Mouse (Mus musculus) left cerebral cortex, adult 2 months (tissue): Measurements from ENCODE around the gene Eml1. TPM values are rescaled to one million over a fixed set of nuclear protein-coding genes. Genes with fewer than 3 reads are reported as not detected.

Experiments used
- DNase-seq, 2 experiments: peaks; one replicate each; pipeline ENCODE4 v3.0.0; 2021 to 2022; ENCODE audit warnings: low spot score in 2 of 2, mixed read lengths in 1 of 2; ENCODE audit errors: extremely low spot score in 1 of 2
- H3K27ac ChIP-seq: fragments of 200-600 bp; 2 replicates; pipeline ENCODE4 v1.8.1; 2022
- H3K4me3 ChIP-seq: fragments of 200-600 bp; 2 replicates; pipeline ENCODE4 v1.8.1; 2022
- CTCF ChIP-seq: fragments of 200-600 bp; IDR thresholded peaks from 2 replicates; pipeline ENCODE4 v1.8.1; 2022; ENCODE audit warnings: antibody characterized with exemption, mild to moderate bottlenecking, moderate library complexity
- intact Hi-C: fragments of 180-260 bp; cut with DNase I; formaldehyde crosslinking; loops from one replicate; pipeline ENCODE4 v1.15.1; 2025
- total RNA-seq, 2 experiments: library from RNA; stranded (reverse); gene quantifications; 2 replicates each; pipeline ENCODE4 v1.2.3; 2021

Gene Eml1
- total RNA-seq, 2 experiments from 2014 or later = 65.7 to 68.2 TPM

DNA sequence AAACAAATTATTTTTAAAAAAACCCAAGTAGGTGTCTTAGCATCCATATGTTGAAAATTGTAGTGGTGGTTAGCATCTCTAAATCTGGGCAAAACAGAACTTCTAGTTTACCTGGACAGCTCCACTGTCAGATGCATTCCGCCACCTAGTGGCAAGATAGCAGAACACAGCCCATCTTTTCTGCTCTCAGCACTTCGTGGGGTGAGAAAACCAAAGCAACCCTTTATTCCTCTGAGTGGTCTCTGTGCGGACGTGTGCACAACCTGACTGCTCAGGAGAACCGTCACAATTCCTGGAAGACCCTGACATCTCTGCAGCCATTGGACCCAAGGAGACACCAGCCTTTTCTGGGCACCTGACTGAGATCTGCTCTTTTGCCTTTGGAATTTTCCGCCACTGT is 170.3 kb downstream of the Eml1 start:
- peak; percentile 88 for TF ChIP-seq CTCF
- intact Hi-C loops = no loop called here
- DNase-seq = peak in 1 of 2 experiments; percentile 63
- H3K4me3 ChIP-seq = no peak overlapping the region
- H3K27ac ChIP-seq = no peak overlapping the region

DNA sequence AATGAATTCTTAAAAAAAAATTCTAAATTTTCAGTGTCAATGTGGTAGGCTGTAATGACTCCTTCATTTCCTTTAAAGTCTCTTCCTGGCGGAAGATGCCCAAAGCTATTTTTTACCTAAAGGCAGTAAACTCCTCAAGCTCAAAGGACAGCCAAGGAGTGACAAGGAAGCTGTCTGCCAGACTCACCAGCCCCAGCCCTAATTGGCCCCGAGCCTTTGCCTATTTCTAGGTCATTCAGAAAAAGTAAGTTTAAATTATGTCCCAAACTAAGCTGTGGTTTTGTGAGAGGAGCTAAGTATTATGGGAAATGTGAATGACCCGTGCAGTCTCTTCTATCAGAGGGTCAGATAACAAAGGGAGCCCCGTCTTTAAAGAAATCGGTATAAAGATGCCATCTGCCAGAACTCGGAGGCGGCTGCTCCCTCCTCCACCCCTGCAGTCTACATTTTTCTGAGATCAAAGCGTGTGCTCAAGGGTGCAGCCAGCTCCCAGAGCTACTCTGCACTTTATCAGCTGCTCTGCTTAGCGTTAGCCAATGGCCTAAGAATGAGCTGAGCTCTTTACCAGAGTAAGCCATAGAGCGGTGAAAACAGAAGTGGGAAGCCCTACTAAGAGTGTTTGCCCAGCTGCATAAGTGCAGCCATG is 175.9 kb downstream of the Eml1 start:
- peak overlapping the region; percentile 26; the same call in 1 of the 2 replicates for H3K27ac ChIP-seq

DNA sequence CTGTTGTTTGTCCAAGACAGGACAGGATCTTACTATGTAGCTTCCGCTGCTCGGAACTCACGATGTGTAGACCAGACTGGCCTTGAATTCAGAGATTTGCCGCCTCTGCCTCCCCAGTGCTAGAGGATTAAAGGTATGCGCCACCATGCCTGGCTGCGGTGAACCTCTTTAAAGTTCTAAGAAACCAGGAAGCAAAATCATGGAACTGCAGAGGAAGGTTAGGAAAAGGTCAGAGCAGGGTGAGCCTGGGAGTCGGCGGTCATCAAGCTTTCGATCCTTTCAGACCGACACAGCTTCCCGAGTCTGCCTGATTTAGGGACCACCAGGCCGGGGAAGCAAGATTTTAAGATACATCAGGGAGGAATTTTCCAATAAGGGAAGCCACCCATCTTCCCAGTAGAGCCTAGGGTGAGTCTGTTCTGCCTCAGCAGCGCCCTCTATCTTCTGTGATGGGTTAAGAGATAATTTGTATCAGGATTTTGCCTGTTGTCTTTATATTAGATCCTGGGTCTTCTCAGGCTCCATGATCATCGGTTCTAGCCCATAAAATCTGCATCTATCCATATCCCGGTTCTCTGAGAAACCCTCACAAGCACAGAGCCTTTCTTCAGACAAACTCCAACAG is 176.6 kb downstream of the Eml1 start:
- intact Hi-C loops = no loop called here
- Histone ChIP-seq H3K27ac (no peak overlapping the region; the same call in 1 of the 2 replicates), H3K4me3 (no peak overlapping the region)
- DNase-seq = no peak
- peak; percentile 41 for TF ChIP-seq CTCF

More for the DNA sequence above, 175.9 kb downstream of the Eml1 start:
- no peak for DNase-seq
- no peak overlapping the region for H3K4me3 ChIP-seq
- intact Hi-C loops = no loop called here
- no peak for TF ChIP-seq CTCF

DNA sequence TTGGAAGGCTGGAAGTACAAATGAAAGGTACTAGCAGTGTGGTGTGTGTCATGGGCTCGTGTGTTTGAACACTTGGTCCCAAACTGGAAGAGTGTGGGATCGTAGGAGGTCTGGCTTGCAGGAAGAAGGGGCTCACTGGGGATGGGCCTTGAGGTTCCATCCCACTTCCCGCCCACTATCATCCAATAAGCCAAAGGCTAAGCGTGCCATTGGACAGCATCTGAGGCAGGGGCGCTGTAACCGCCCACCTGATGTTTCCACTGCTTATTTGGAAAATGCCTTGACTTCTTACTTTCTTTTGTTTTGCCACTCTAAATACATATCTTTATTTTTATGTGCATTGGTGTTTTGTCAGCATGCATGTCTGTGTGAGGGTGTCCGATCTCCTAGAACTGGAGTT is 181.0 kb downstream of the Eml1 start:
- no peak for DNase-seq
- no peak for TF ChIP-seq CTCF
- intact Hi-C loops = no loop called here
- Histone ChIP-seq H3K27ac (no peak overlapping the region), H3K4me3 (no peak overlapping the region)

DNA sequence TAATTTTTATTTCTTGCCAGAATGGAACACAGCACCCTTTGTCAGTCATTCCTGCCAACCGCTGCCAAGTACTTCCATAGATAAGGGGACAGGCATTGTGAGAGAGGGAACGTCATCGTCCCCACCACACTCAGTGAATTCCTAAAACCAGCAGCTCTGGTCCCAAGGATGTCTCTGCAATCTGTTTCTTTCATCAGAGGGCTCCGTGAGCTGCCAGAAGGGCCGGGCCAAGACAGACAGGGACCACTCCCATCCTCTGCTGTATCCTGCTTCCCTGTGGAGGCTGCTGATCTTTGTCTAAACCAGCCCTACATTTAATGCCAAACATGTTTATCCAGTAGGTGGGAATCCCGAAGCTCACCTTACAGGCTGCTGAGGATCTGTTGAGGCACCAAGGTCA is 182.3 kb downstream of the Eml1 start:
- no peak for TF ChIP-seq CTCF
- intact Hi-C loops = no loop called here
- no peak for DNase-seq
- H3K27ac ChIP-seq = no peak overlapping the region
- no peak overlapping the region for H3K4me3 ChIP-seq

DNA sequence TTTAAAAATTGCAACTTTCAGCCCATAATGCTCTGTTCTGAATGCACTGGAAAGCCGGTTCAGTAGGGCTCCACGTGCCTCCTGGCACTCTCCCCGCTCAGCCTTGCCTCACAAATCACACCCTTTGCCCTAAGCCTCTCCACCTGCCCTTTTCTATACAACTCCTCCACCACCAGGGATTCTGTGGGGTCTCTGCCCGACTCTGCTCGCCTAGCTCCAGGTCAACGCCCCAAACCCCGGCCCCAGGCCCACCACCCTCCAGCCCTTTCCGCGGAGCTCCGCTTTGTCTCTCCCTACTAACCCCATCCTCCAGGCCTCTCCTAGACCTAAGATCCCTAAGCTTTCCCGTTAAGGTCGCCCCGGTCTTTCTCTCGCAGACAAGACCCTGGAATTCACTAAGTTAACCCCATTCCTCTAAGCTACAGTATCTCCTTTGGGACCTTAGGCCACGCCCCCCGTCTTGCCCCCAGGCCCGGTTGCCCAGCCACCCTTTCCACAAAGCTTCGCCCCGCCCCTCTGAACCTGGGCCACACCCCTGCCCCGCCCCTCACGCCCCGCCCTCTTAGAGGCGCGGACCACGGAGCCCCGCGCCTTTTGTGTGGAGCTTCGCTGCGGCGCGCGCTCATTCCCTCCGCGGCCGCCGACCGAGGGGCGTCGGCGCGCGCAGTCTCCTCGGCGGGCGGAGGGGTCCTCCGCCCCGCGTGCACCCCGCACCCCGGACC is 183.5 kb downstream of the Eml1 start, which contains the start of gene Evl:
Evl (plus strand) TSS at position 601 of the 722 bp plus-strand sequence.
- DNase-seq = peak; percentile 78 to 80
- intact Hi-C loops = loop anchor here (2.0 kb wide), 3 partner anchors 53 to 205 kb away; no protein-coding TSS in a partner anchor
- TF ChIP-seq CTCF = no peak

DNA sequence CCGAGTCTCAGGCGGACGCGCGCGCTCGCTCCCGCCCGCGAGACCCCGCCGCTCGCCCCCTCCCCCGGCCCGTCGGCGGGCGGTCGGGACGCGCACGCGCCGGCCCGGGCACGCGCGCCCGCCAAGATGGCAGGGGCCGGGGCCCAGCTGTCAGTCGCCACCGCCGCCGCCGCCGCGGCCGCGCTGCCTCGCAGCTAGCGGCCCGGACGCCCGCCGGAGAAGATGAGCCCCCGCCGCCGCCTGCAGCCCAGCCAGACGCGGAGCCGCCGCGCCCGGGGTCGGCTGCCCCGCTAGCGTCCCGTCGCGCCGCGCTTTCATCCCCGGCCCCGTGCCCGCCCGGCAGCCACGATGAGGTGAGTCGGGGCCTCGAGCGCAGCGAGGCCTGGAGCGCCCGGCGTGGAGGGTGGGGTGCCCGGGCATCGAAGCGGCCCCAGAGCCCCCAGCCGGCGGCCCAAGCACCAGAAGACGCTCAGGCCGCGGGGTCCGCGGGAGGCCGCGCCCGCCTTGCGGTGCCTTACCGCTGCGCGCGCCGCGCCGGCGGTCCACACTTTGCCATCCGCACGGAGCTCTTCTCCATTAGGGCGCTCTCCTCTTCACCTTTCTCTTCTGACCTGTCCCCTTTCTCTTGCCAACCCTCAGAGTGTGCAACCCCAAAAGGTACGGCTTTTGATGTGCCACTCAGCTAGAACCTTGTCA is 184.3 kb downstream of the Eml1 start:
- intact Hi-C loops = loop anchor here (2.0 kb wide), 3 partner anchors 52 to 204 kb away; no protein-coding TSS in a partner anchor
- Histone ChIP-seq H3K27ac (peak overlapping the region; percentile 83), H3K4me3 (peak overlapping the region; percentile 83)
- DNase-seq = peak; percentile 56 to 64
- TF ChIP-seq CTCF = no peak; the same call in 1 of the 2 replicates

More for the DNA sequence above, 183.5 kb downstream of the Eml1 start, which contains the start of gene Evl:
- H3K4me3 ChIP-seq = peak within 1 kb of the TSS; percentile 83
- peak within 1 kb of the TSS; percentile 83 for H3K27ac ChIP-seq

DNA sequence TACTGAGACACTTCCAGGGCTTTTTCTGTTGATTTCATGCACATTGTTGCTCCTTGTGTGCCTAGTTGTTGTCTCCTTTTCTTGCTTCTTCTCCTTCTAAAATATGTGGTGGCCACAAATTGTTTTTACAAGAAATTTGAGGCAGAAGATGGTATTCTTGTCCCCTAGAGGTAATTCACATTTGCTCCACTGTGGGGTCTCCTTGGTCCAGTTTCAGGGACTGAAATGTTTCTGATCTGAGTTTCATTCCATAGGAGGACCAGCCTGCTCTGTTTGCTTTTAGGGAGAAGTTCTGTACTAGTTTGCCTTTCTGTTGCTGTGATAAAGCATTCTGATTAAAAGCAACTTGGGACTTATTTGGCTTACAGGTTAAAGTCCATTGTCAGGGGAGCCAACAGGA is 187.4 kb downstream of the Eml1 start:
- TF ChIP-seq CTCF = no peak; the same call in none of the 2 replicates
- no peak for DNase-seq
- Histone ChIP-seq H3K27ac (no peak overlapping the region), H3K4me3 (no peak overlapping the region)
- intact Hi-C loops = no loop called here

DNA sequence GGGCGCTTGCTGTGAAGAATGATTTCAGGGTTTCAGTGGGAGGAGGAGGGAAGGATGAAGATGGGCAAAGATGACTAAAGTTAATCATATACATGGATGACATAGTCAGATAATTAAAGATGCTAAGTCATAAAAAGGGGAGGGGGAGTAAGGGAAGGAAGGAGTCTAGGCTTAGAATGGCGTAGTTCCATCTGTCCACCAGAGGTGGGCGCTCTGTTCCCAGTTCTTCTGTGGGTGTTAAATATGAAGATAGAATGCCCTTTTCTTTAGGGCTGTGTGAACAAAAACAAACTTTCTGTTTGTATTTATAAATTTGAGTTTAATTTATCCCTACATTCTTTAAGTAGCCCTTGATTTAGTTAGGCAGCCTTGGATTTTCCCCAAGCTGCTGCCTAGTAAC is 192.5 kb downstream of the Eml1 start:
- intact Hi-C loops = no loop called here
- Histone ChIP-seq H3K27ac (no peak overlapping the region), H3K4me3 (no peak overlapping the region)
- no peak for DNase-seq
- peak; percentile 72 for TF ChIP-seq CTCF

DNA sequence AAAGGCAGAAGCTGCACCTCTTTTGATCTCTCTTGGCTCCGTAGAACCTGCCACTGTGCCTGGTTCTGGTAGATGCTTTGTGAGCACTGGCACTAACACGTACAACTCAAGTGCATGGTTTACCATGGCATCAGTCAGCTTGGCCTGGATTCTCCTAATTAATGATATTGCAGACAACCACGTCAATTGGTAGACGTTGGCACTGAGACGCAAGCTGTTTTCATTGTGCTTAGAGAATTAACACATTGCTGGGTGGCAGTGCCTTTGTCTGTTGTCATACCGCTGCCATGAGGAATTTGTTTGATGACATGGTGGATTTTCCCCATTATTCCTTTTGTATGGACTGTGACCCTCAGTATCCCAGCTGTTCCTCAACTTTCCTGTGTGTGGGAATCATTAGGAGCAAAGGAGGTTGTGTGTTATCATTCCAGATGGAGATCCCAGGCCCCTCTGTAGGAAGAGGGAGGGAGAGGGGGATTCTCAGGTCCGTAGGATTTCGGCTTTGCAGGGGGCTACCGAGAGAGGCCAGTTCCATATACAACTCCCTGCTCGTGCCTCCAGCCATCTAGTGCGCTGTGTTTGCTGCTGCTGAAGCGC is 194.3 kb downstream of the Eml1 start:
- intact Hi-C loops = no loop called here
- no peak overlapping the region for H3K27ac ChIP-seq

More for the DNA sequence above, 194.3 kb downstream of the Eml1 start:
- no peak for DNase-seq
- TF ChIP-seq CTCF = no peak
- no peak overlapping the region for H3K4me3 ChIP-seq
